Mouse (Mus musculus) left cerebral cortex, adult 11 months (tissue): Measurements from ENCODE around the gene Mast2.

Source experiments
- DNase-seq: peaks from one replicate; pipeline ENCODE4 v3.0.0; 2022; ENCODE audit warnings: low spot score

The Mast2 gene

DNA sequence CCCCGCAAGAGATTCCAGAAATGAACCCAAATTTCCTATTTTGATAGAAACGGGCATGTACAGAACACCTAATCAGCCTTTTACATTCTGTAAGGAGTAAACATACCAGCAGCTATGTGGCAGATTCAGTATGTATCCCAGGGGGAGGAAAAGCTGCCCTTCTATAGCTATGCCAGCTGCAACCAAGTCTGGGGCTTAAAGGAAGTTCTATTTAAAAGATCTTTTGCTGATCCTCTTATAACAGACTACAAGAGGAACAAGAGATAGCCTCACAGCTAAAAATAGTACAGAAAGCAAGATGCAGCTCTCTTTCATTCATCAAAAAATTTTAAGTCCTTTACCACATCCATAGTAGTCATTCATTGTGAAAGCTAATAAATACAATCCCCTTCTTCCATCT, 57.3 kb downstream of the Mast2 start:
- no peak for DNase-seq

DNA sequence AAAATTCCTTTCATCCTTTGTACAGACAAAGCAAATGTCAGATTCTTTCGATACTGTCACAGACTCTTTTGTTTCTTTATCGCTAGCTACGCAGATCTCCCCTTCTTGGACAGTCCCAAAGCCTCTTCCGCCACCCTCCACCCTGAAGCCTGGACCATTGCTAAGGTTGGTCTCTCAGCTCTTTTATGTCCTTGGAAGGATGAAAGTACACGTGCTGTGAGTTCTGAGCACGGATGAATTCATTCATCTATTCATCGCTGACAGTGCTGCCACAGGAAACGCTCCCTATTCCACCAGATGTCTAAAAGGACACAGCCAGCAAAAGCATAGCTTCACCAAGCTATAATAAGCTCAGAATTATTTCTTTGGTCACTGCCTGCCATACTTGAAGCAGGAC, 58.0 kb downstream of the Mast2 start:
- no peak for DNase-seq

DNA sequence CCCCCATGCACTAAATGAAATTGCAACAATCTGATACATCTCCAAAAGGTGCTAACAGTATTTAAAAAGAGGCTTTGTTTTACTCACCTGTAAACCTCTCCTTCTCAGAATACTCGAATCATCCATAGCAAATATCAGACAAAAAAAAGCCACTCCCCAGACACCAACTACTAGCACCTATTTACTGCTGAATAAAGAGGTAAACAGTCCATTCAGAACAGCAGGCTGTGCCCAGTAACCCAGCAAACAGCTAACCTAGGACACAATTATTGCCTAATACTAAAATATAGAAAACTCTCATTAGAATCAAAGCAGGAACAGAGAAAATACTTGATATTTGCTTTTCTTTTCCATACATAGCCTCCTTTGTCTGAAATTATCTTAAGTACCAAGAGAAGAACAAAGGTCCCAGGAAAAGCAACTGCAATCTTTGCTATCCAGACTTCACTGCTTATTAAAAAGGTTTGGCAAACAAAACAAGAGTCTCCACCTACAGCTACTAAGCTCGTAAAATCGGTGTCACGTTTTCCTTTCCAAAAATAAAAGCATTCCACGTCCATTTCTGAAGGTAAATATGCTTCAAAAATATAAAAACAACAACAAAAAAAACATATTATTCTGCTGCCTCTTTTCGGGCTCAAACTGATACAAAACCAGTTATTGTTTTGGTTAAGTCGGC, 58.6 kb downstream of the Mast2 start:
- no peak for DNase-seq

DNA sequence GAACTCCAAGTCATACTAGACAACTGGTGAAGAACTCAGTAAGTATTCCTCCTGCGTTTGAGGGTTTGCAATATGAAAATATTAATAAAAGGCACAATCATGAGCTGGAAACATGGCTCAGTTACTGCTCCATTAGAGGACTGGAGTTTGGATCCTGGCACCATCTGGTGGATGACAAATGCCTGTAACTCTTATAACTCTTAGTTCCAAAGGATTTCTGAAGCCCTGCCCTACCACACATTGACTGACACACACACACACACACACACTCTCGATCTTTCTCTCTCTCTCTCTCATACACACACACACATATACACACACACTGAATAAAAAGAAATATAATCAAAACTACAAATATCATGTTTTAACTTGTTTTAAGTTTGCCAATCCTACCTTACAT, 60.1 kb downstream of the Mast2 start:
- peak; percentile 18 for DNase-seq

DNA sequence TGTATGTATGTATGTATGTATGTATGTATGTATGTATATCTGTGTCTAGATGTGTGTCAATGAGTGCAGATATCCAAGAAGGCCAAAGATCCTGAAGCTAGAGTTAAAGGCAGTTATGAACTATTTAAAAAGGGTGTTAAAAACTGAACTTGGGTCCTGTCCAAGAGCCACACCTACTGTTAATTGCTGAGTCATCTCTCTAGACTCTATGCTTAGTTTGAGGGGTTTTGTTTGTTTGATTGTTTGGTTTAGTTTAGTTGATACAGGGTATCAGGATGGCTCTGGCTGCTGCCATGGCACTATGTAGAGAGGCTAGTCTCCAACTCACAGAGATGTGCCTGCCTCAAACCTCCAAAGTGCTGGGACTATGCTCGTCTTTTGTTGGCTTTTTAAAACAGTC, 61.3 kb downstream of the Mast2 start:
- no peak for DNase-seq

DNA sequence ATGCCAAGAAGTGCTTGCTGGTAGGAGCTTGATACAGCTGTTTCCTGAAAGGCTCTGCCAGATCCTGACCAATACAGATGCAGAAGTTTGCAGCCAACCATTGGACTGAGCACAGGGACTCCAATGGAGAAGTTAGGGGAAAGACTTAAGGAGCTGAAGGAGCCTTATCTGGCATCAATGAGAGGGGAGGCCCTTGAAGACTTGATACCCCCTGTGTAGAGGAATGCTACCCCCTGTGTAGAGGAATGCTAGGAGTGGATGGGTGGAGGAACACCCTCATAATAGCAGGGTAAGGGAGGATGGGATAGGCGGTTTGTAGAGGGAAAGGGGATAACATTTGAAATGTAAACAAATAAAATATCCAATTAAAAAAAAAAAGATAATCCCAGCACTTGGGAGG, 65.9 kb downstream of the Mast2 start:
- DNase-seq = no peak

DNA sequence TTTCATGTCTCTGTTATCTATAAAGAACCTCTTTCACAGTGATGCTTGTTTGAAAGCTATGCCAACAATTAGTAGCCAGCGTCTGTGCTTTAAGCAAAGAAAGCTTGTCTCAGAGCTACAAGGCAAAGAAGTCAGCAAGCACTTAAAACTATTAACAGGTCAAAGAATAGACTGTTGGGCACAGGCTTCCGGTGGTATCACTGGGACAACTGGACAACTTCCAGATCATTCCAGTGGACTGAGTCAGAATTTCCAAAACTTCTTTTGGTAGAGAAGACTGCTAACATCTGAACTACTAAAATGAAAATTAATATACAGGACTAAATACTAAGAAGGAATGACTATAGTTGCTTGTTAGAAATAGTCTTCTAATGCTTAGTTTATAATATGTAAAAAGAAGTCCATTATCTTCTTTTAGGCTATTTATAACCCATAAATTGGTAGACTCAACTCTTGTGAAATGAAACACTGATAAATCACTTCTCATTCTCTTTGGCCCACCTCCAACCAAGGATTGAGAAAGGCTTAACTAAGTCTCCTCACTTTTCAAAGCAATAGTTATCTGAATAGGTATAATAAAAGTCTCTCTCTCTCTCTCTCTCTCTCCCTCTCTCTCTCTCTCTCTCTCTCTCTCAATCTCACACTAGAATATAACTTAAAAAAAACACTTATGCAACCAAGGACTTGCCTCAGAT, 85.9 kb downstream of the Mast2 start:
- no peak for DNase-seq

DNA sequence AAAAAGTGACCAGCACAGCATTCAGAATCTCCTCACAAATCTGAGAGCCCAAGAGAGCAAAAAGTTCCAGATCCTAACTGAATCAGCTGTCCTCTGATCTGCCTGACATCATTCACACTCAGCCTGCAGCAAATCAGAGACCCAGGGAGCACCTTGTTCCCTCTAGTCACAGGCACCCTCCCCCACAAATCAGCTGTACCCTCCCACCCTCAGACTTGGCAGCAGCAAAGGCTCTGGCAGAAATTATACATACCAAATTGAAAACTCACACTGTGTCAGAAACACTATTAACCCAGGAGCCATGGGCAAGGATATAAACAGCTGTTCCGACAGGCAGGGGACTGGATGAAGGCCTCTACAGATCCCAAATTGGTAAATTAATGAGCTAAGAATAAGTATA, 92.3 kb downstream of the Mast2 start:
- peak; percentile 45 for DNase-seq

DNA sequence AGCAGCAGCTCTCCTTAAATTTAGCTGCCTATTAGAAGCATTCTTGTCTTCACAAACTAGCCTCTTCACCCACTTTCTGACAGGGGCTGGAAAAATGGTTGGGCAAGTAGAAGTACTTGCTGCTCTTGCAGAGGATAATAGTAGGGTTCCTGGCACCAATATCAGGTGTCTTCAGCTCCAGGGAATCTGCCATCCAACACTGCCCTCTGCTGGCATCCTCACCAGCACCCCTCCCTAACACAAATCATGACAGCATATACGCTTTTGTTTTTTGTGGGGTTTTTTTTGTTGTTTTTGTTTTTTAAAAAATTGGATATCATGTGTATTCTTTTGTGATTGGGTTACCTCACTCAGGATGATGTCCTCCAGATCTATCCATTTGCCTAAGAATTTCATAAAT, 105.9 kb downstream of the Mast2 start:
- no peak for DNase-seq

DNA sequence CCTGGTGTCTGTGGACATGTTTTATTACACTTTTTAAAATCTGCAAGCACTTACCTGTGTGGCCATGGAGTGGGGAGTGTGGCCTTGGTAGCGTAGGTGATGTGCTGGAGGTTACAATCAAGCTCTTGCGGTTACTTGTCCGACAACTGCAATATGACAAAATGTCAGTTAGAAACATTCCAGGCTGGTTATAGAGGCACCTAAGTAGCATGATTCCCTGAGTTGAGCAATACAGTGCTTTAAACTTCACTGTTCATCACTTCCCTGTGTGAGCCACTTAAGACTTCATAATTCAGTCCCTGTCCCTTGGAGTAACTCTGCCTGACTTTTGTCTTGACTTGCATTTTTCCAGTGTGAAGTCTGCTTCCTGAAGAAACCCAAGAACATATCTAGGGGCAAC, 111.1 kb downstream of the Mast2 start:
- DNase-seq = no peak

DNA sequence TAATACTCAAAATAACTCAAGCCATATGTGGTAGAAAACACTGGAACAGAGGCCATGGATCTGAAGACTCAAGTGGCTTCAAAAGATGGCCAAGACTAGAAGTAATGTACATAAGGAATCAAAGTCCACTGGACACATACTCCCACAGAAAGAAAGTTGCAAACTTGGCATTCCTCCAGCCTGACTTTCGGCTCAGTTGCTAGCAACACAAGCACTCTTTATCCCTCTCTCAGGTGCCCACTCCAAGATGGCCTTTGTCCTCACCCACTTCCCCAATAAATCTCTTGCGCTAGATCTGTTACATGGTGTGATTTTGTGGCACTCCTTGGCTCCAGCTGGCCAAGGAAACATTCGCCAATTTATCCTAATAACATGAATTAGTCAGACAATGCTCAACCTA, 111.5 kb downstream of the Mast2 start:
- DNase-seq = no peak

DNA sequence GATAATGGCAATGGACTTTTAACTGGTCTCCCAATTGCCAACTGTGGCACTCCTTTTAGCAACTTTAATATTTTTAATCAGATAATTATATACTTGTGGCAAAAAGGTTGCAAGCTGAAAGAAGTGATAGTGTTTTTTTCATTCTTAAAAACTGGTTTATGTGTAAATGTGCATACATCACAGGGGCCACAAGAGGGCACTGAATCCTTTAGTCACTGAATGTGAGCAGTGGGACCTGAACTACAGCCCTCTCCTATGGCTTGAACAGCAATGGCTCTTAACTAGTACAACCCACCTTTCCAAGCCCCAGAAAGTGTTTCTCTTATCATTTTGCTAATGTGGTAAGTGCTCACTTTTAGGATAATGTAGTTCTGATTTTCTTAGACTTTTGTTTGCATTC, 121.9 kb downstream of the Mast2 start:
- DNase-seq = peak; percentile 19

DNA sequence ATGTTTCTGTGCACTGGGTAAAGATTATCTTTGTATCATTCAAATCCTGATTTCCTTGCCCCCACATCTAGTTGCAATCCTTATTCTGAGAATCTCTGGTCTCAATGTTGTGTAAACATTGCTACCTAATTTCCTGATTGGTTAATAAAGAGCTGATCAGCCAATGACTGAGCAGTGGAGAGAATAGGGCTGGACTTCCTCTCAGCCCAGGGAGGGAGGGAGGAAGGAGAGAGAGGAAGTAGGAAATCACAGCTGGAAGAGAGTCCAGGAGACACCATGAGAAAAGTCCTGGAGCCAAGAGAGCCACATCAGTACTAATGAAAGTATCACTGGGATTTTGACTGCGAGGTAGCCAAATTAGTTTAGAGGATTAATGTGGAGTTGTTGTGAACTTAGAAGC, 127.7 kb downstream of the Mast2 start:
- no peak for DNase-seq

DNA sequence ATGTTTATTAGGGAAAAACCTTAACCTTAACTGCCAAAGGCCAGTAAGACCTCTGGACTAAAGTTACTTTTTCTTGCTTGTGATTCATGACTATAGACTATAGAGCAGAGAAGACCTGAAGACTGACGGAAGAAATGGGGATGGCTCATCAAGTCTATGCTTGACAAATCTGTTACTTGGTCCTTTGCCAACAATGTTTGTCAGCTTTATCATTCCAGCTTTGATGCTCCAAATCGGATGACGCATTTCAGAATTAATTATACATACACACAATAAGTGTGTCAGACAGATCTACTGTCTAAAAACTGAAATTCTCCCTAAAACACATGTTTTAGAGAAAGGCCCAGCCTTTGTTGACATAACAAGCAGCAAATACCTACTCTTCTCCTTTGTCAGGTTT, 134.7 kb downstream of the Mast2 start:
- no peak for DNase-seq

DNA sequence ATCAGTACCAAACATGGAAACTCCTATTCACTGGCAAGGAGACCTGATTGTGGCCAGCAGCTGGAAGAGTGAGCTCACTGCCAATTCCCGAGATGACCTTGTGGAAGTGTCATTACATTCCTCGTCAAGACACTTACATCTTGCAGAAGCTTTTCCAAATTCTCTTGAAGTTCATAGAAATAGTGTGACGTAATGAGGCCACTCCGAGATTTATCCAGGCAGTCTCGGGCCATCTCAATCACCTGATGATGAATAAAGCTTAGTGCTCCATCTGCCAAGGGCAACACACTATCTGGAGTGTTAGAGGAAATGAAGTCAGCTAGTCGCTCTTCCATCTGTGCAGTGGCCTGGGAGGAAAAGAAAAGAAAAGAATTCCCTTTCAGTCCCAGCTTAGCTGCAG, 141.9 kb downstream of the Mast2 start:
- no peak for DNase-seq

DNA sequence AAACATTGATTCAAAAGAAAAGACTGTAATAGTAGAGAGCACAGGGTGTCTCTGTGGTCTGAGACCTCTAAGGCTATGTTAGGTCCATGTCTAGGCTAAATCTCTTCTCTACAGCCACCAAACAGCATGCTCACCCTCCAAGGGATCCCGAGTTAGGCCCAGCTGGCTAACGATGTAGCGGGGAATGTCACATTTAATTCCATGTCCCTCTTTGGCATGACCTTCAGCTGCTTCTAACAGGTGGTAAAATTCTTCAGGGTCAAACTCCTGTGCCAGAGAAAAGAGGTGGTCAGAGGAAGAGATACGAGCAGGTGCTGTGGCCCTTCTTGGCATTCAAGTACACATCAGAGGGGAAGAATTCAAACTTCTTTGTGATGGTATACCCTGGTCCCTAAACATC, 146.4 kb downstream of the Mast2 start:
- DNase-seq = no peak

DNA sequence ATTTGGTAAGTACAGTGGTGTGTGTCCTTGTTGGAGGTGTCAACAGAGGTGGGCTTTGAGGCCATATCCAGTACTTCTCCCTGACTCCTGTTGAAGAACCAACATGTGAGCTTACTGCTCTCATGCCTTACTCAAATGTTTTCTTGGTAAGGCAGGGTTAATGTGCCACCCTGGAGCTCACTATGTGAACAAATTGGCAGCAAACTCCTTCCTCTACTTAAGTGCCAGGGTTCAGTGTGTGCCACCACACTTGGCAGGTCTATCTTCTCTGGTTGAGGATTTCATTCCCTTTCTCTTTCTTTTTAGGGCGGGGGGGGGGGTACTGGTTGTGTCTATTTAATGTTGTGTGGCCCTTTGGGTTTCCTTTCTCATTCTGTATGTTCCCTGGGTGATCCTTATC, 159.4 kb downstream of the Mast2 start:
- no peak for DNase-seq

DNA sequence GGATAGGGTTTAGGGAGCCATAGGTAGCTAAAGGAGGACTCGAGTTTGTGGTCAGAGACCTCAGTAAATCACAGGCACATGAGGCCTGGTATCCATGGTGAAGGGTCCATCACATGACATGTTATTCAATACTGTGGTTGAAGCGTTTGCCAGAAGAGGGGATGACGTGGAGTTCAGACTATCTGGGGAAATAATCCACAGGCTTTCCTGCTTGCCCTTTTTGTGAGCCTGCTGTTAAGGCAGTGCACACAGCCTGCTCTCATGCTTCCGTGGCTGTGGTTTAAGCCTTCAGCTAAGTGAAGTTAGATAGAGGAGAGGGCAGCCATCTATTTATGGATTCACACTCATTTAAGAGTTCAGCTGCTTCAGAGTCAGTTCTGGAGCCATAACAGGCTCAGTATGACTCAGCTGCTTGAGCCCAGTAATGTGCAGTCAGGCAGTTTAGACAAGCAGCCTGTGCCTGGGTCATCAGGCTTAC, 163.1 kb downstream of the Mast2 start:
- no peak for DNase-seq

DNA sequence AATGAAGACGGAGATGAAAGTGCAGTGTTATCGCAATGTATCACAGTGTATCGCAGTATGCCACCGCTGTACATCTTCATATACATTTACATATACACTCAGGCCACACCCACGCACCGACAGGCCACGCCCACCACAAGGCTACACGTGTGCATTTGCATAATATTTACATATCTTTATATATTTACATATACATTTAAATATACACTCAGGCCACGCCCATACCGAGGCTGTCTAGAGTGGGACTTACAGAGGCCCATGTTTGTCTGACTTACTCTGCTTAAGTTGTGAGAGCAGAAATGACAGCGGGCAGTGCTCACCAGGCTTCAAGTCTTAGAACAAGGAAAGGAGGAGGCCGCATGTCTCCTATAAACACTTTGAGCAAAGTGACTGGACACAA, 170.7 kb downstream of the Mast2 start:
- DNase-seq = no peak

DNA sequence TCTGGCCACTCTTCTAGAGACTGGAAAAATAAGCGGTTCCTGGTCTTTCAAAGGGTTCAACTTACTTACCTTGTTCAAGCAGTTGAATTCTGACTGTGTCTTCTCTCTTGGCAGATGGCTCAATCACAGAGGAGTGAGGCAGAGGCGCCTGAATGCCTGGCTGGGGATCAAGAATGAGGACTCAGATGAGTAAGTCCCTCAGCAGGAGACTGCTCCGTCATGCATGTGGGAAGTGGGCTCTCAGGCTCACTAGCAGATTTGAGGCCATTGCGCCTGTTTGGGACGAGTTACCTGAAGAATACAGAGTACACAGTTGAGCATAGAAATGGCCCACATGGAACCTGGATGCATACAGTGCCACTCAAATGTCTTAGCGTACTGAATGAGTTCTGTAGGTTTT, 172.4 kb downstream of the Mast2 start:
- no peak for DNase-seq

DNA sequence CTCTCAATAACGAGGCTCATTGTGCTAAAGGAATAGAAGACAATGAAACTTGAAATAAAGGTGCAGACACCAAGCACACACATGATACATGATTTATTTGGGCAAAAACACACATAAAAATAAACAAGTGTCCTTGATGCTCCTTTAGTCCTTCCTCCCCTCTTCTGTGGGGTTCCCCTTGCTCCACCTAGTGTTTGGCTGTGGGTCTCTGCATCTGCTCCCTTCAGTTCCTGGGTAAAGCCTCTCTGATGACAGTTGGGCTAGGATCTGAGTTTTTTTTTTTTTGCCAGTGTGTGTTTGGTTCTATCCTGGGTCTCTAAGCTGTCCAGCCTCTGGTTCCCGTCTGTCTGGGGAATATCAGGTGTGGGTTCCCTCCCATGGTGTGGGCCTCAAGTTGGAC, 181.8 kb downstream of the Mast2 start:
- DNase-seq = no peak

DNA sequence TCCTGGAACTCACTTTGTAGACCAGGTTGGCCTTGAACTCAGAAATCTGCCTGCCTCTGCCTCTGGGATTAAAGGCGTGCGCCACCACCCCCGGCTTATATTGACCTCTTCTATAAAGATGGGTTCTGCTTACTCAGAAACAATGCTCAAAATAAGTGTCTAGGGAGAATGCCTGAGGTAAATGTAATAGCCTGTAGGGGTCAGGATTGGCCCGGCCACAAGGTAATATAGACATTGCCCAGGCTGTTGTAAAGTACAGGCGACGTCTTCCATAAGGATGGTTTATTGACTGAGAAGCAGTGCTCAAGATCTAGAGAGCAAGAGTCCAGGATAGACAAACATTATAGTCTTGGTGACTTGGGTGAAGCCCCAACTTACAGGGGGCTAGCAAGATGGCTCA, 195.8 kb downstream of the Mast2 start:
- no peak for DNase-seq
